Comparison of ENCODE assay signal across 8 mouse cellular contexts in the genomic region with DNA sequence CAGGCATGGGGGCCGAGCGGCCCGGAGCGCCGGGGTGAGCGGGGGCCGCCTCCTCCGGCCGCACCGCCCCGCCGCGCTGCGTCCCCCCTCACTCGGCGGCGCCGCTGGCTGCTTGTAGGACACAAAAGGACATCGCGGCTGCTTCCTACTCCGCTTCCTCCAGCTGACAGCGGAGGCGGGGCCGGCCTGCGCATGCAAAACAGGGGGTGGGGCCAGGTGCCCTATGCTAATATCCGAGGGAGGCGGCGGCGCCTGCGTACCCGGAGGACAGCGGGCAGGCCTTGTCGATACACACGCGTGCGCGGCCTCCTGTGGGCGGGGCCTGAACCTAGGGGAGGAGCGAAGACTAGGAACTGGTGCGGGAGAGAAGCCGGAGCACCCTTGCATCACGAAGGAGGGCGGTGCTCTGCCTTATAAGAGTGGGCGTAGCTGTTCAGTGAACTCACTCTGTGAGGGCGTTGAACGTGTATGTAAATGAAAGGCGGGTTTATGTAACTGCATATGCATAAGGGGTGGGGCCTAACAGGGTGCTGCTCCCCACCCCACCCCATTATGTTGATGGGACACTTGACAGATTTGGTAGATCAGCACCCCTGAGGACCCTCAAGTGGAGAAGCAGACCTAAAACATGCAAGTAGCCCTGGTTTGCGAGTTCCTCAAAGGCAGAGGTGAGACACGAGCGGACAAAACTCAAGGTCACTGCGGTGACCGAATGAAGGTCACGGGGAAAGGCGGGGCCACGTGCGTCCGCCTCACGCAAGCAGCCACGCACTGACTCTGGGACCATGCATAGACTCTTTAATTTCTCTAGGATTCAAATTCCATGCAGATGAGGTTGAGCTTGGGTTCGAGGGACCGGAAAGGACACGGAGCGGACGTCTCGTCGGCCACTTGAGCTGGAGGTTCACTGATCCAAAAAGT. TPM values are rescaled to one million over a fixed set of nuclear protein-coding genes. Genes with fewer than 3 reads are reported as not detected.
A peak's percentile ranks its signal among the peaks of the same experiment; 100 is the strongest.
DNase-seq lines count a peak whose midpoint lies in the region; ATAC-seq and TF ChIP-seq lines count a peak whose summit lies in the region.

Gene Esrra (minus strand): TSS at position 167 of the 921 bp plus-strand sequence.

- H3K4me2 ChIP-seq in forebrain, embryonic 15.5 days (replicated peaks): peak within 1 kb of the TSS; percentile 93

- intact Hi-C loops in heart, postnatal 25 days (cut with DNase I): loop anchor here (2.0 kb wide), 1 partner anchor 47 kb away; no protein-coding TSS in a partner anchor

- peak within 1 kb of the TSS; percentile 83 for H3K9ac ChIP-seq in ES-E14 (ENCODE audit: insufficient read depth, low read depth, low read length, poor library complexity, severe bottlenecking)
- peak within 1 kb of the TSS; percentile 97 for H3K9ac ChIP-seq in forebrain, embryonic 15.5 days (replicated peaks)

- 1% methylated on average over 65 of the region's 66 CpGs for WGBS in forebrain, embryonic 15.5 days
- WGBS in lung, adult 2 months: under 1% methylated on average over 65 of the region's 66 CpGs

- TF ChIP-seq POLR2A in lung, adult 2 months (IDR thresholded peaks at IDR 0.05; ENCODE audit: borderline replicate concordance, extremely low read depth, low read depth, low read length): peak; percentile 67; the same call in 1 of the 2 replicates

- peak within 1 kb of the TSS; percentile 77 for H3K27ac ChIP-seq in ES-E14 (ENCODE audit: insufficient read depth, low read depth, low read length, poor library complexity, severe bottlenecking)
- H3K27ac ChIP-seq in forebrain, embryonic 15.5 days (replicated peaks): peak within 1 kb of the TSS; percentile 88

- no peaks in the 10 kb centered on the region for H3K9me3 ChIP-seq in ES-E14 (ENCODE audit: control insufficient read depth, insufficient read depth, low read depth, low read length)
- H3K9me3 ChIP-seq in forebrain, embryonic 15.5 days: no peaks in the 10 kb centered on the region

- TF ChIP-seq CTCF in lung, adult 2 months (IDR thresholded peaks at IDR 0.05; ENCODE audit: insufficient read depth, low read length): no peak

- peak within 1 kb of the TSS; percentile 72 to 83 for H3K4me3 ChIP-seq in ES-E14 (ENCODE audit: insufficient read depth in 1 of 2, low read depth in 1 of 2, low read length in 2 of 2, poor library complexity in 1 of 2, severe bottlenecking in 1 of 2)
- peak within 1 kb of the TSS; percentile 88 for H3K4me3 ChIP-seq in forebrain, embryonic 15.5 days
- H3K4me3 ChIP-seq in lung, adult 2 months (replicated peaks; ENCODE audit: extremely low read depth, low read depth, low read length): peak within 1 kb of the TSS; percentile 76

- DNase-seq in ES-E14 (ENCODE audit: low read depth, low spot score): peak; percentile 100
- peak; percentile 100 for DNase-seq in cerebellum, adult 11-12 months
- DNase-seq in heart, postnatal 25 days (ENCODE audit: low spot score): peak; percentile 100
- peak; percentile 100 for DNase-seq in layer of hippocampus, adult 18-20 months (ENCODE audit: low spot score in 2 of 2)
- peak; percentile 100 for DNase-seq in lung, adult 2 months
- peak; percentile 100 for DNase-seq in thymus, adult 18-20 months

- peaks cover 43% of the 10 kb centered on the region for H3K27me3 ChIP-seq in forebrain, embryonic 15.5 days

- in situ Hi-C loops in ES-E14 (cut with MboI; ENCODE audit: low sequenced_read_pairs in 2 of 2, unreplicated experiment in 2 of 2): no loop called here

- peaks cover 2% of the 10 kb centered on the region; the same call in 1 of the 2 replicates for H3K36me3 ChIP-seq in ES-E14 (ENCODE audit: control insufficient read depth, insufficient read depth, low read length, poor library complexity, severe bottlenecking)
- 0 out of 2 replicates have a peak, but pooled peaks cover 5% of the 10 kb centered on the region for H3K36me3 ChIP-seq in forebrain, embryonic 15.5 days

- ATAC-seq in forebrain, embryonic 15.5 days (replicated peaks): peak; percentile 96
- ATAC-seq in neutrophil, adult 5-6 weeks (ENCODE audit: extremely low read depth, insufficient number of reproducible peaks, low FRiP score, poor library complexity, severe bottlenecking): peak; percentile 89

- H3K4me1 ChIP-seq in ES-E14 (ENCODE audit: control insufficient read depth in 2 of 2, insufficient read depth in 2 of 2, low read length in 2 of 2, poor library complexity in 1 of 2): peaks cover 3 to 17% of the 10 kb centered on the region in 2 experiments; a peak in 3 of 4 replicates
- peaks cover 37% of the 10 kb centered on the region for H3K4me1 ChIP-seq in forebrain, embryonic 15.5 days
- H3K4me1 ChIP-seq in lung, adult 2 months (ENCODE audit: control insufficient read depth, insufficient read depth, low read length): peaks cover 13% of the 10 kb centered on the region

TF ChIP-seq in ES-E14, 5 proteins besides CTCF, POLR2A, EP300 and RAD21:
- TF ChIP-seq CHD2 (IDR thresholded peaks at IDR 0.05; ENCODE audit: low read depth, low read length) (no peak), MAFK (IDR thresholded peaks at IDR 0.05; ENCODE audit: insufficient read depth, low read depth, low read length) (0 out of 2 replicates have a peak, but pooled peaks have one; percentile 19), ZNF384 (IDR thresholded peaks at IDR 0.05; ENCODE audit: low read depth, low read length) (no peak), HCFC1 (IDR thresholded peaks at IDR 0.05; ENCODE audit: borderline replicate concordance, insufficient read depth, low read length) (no peak; the same call in 1 of the 2 replicates)
TF ChIP-seq in ES-E14: peak in this region for 1.

RNA-seq across cellular contexts. Expression of gene Esrra, which starts in this region (rescaled TPM):
- 23.1 and 30.1 TPM in 2 replicates for total RNA-seq in ES-E14 (2012; rRNA removed)
- polyA plus RNA-seq in forebrain, embryonic 15.5 days (2015; fragmentation: Nextera tagmentation; extraction: Ambion mirVana): 20.3 and 21.2 TPM in 2 replicates
- 100 to 1,000 TPM; 146 to 156 TPM for total RNA-seq in heart, postnatal 25 days (2021)
- 10 to 100 TPM; 59.5 to 59.6 TPM for total RNA-seq in layer of hippocampus, adult 18-20 months (2021)
- 42.9 and 43.8 TPM in 2 replicates for polyA plus RNA-seq in lung, adult 2 months (2012; rRNA removed)
- 37.9 and 40.8 TPM in 2 replicates for total RNA-seq in neutrophil, adult 5-6 weeks (2017)

Comparison
In these comparisons a context has a peak if more than half of its experiments do, and no peak if none do; other contexts are left out.
1. Peak in every context shown above with its lines: DNase-seq, ATAC-seq, H3K4me3 ChIP-seq and H3K27ac ChIP-seq.